Mouse (Mus musculus) forebrain, embryonic 14.5 days (tissue): ENCODE results near the gene St3gal3. TPM values are rescaled to one million over a fixed set of nuclear protein-coding genes. Genes with fewer than 3 reads are reported as not detected.

Source experiments
- ATAC-seq: fragments of 200-750 bp; cut with Nextera tagmentation; 2 replicates; pipeline ENCODE4 v1.8.0; 2017; ENCODE audit warnings: mild to moderate bottlenecking, moderate library complexity
- DNase-seq: peaks from one replicate; pipeline ENCODE4 v3.0.0-alpha.2; 2015; ENCODE audit warnings: low spot score
- H3K27ac ChIP-seq: fragments of 300-500 bp; sonication (generic); 2 replicates; pipeline ENCODE4 v1.5.1; 2014; ENCODE audit warnings: low read depth, mild to moderate bottlenecking, control low read depth, low read length, moderate library complexity
- H3K27me3 ChIP-seq: fragments of 300-500 bp; sonication (generic); replicated peaks from 2 replicates; pipeline ENCODE4 v1.6.1; 2014; ENCODE audit warnings: low read length, control low read depth, mixed read lengths; ENCODE audit not compliant: control insufficient read depth, insufficient read depth
- H3K36me3 ChIP-seq: fragments of 300-500 bp; sonication (generic); 2 replicates; pipeline ENCODE4 v1.6.1; 2014; ENCODE audit warnings: low read length, control low read depth; ENCODE audit not compliant: control insufficient read depth, insufficient read depth
- H3K4me1 ChIP-seq: fragments of 300-500 bp; sonication (generic); 2 replicates; pipeline ENCODE4 v1.6.1; 2014; ENCODE audit warnings: antibody characterized with exemption, low read length, control low read depth; ENCODE audit not compliant: control insufficient read depth, insufficient read depth
- H3K4me2 ChIP-seq: fragments of 300-500 bp; sonication (generic); 2 replicates; pipeline ENCODE4 v1.6.1; 2014; ENCODE audit warnings: mild to moderate bottlenecking, control low read depth, low read length
- H3K4me3 ChIP-seq: fragments of 300-500 bp; sonication (generic); 2 replicates; pipeline ENCODE4 v1.5.1; 2014; ENCODE audit warnings: low read depth, low read length, control low read depth
- H3K9ac ChIP-seq: fragments of 300-500 bp; sonication (generic); 2 replicates; pipeline ENCODE4 v1.6.1; 2014; ENCODE audit warnings: mild to moderate bottlenecking, low read length, control low read depth, moderate library complexity
- H3K9me3 ChIP-seq: fragments of 300-500 bp; sonication (generic); replicated peaks from 2 replicates; pipeline ENCODE4 v1.6.1; 2016; ENCODE audit warnings: low read length, control low read depth, mixed read lengths; ENCODE audit not compliant: control insufficient read depth
- WGBS: fragments of 180-500 bp; shearing (Covaris S2); extraction: QIAGEN DNeasy Blood & Tissue Kit; methylation state at CpG from one replicate; pipeline ENCODE4 v1.1.7; 2014; 5-methylcytosine and 5-hydroxymethylcytosine counted together
- polyA plus RNA-seq: library from polyadenylated mRNA; unstranded; fragments of >200 nt; fragmentation: Nextera tagmentation; extraction: Ambion mirVana; gene quantifications from 2 replicates; pipeline ENCODE4 v1.2.1, GENCODE M21; 2014

Gene St3gal3
- polyA plus RNA-seq, 1 experiment from 2014 or later = 11.3 TPM

GRCm38 (mm10) chr4:118147090-118147489 is 12.4 kb upstream of the St3gal3 start:
- no peaks in the 10 kb centered on the region for H3K4me1 ChIP-seq
- no peak overlapping the region for H3K4me3 ChIP-seq
- DNase-seq = no peak
- ATAC-seq = no peak
- H3K27ac ChIP-seq = no peak overlapping the region
- WGBS = 84% methylated on average over 10 of the region's 10 CpGs
- H3K9ac ChIP-seq = no peak overlapping the region
- H3K27me3 ChIP-seq = no peaks in the 10 kb centered on the region
- peaks cover 93% of the 10 kb centered on the region for H3K36me3 ChIP-seq
- H3K9me3 ChIP-seq = no peaks in the 10 kb centered on the region
- no peak overlapping the region for H3K4me2 ChIP-seq

DNA sequence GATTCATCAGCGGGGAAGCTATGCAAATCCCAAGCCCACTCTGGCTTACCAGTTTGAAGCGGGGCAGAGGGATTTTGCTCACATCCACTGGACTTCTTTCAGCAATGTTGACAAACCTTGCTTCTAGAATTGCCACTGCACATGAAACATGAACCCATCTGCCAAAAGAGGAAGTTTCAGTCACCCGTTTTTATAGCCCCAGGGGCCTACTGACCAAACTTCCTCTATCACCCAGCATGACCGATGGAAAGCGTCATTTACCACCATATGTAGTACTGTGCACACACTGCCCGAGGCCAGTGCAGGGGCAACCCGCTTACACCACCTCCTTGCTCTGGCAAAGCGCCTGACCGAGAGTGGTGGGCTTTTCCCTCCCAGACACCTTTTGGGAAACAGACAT is 9.6 kb upstream of the St3gal3 start:
- Histone ChIP-seq H3K27me3 (no peaks in the 10 kb centered on the region), H3K9me3 (no peaks in the 10 kb centered on the region), H3K4me1 (no peaks in the 10 kb centered on the region), H3K4me3 (no peak overlapping the region), H3K4me2 (no peak overlapping the region), H3K9ac (no peak overlapping the region), H3K36me3 (peaks cover 96% of the 10 kb centered on the region), H3K27ac (no peak overlapping the region)
- DNase-seq (no peak), ATAC-seq (no peak)
- WGBS = 93% methylated on average over 9 of the region's 9 CpGs

DNA sequence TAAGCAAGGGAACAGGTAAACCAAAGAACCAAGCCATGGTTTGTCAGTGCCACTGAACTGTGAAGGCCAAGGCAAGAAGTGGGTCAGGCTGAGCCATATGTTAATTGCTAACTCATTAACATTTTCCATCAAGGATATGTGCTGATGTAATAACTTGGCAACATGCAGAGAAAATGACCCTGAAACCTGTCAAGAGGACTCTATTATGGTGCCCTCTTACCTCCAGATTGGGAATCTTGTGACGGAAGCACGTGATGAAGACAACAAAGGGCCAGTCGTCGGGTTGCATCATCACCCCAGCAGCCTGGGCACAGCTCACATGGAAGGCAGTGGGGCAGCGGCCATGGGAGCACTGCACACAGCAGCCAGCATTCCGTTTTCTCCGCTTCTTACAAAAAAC is 9.0 kb upstream of the St3gal3 start:
- no peak overlapping the region for H3K27ac ChIP-seq
- H3K36me3 ChIP-seq = peaks cover 94% of the 10 kb centered on the region
- H3K9me3 ChIP-seq = no peaks in the 10 kb centered on the region
- 85% methylated on average over 7 of the region's 7 CpGs for WGBS
- H3K27me3 ChIP-seq = no peaks in the 10 kb centered on the region
- no peak overlapping the region for H3K4me3 ChIP-seq
- no peak overlapping the region for H3K9ac ChIP-seq
- DNase-seq = no peak
- no peaks in the 10 kb centered on the region for H3K4me1 ChIP-seq
- no peak overlapping the region for H3K4me2 ChIP-seq
- no peak for ATAC-seq

DNA sequence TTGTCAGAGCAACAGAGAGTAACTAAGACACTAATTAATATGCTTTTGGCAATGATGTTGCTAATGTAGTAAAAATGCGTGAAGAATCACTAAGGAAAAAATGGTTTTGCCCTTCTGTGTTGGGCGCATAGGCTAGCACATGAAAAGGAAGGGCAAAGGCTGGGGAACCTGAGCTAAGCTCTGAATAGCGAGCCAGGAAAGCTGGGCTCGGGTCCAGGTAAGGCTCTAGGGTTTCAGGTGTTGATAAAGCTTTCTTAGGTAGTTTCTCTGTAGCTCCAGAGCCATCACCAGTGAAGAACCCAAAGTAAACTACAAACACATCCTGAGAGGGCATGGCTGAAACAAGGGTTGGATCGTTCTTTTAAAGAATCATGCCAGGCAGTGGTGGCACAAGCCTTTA is 6.8 kb upstream of the St3gal3 start:
- H3K4me1 ChIP-seq = no peaks in the 10 kb centered on the region
- peaks cover 93% of the 10 kb centered on the region for H3K36me3 ChIP-seq
- 94% methylated on average over 5 of the region's 5 CpGs for WGBS
- H3K9me3 ChIP-seq = no peaks in the 10 kb centered on the region
- no peak overlapping the region for H3K4me2 ChIP-seq
- no peak overlapping the region for H3K4me3 ChIP-seq
- H3K27ac ChIP-seq = no peak overlapping the region
- ATAC-seq (no peak), DNase-seq (no peak)
- no peak overlapping the region for H3K9ac ChIP-seq
- no peaks in the 10 kb centered on the region for H3K27me3 ChIP-seq

DNA sequence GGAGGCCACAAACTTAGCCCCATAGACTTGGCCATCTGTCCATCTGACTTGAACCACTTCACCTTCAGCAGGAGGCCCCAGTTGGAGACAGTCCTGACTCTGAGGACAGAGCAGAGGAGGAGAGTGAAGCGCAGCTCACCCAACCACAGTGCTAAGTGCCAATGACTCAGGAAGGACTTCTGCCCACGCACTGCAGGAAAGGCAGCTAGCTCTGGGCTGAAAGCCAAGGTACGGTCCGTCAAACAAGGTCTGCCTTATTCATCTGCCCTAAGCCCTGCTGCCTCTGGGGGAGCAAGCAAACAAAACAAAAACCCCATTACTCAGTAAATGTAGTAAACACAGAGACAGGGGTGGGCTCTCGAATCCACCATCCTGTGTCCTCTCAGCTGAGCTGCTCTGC is 4.2 kb upstream of the St3gal3 start:
- Histone ChIP-seq H3K9me3 (no peaks in the 10 kb centered on the region), H3K4me1 (0 out of 2 replicates have a peak, but pooled peaks cover 1% of the 10 kb centered on the region), H3K27me3 (no peaks in the 10 kb centered on the region), H3K4me3 (no peak overlapping the region), H3K9ac (no peak overlapping the region), H3K27ac (no peak overlapping the region), H3K36me3 (peaks cover 73% of the 10 kb centered on the region), H3K4me2 (no peak overlapping the region)
- ATAC-seq = no peak
- DNase-seq = peak; percentile 19
- WGBS = 59% methylated on average over 5 of the region's 5 CpGs

GRCm38 (mm10) chr4:118137857-118138256 is 3.1 kb upstream of the St3gal3 start:
- Histone ChIP-seq H3K4me1 (0 out of 2 replicates have a peak, but pooled peaks cover 5% of the 10 kb centered on the region), H3K9ac (no peak overlapping the region), H3K36me3 (peaks cover 62% of the 10 kb centered on the region), H3K27ac (no peak overlapping the region), H3K27me3 (no peaks in the 10 kb centered on the region), H3K9me3 (no peaks in the 10 kb centered on the region), H3K4me3 (no peak overlapping the region), H3K4me2 (no peak overlapping the region)
- DNase-seq = no peak
- 86% methylated on average over 16 of the region's 16 CpGs for WGBS
- ATAC-seq = no peak

DNA sequence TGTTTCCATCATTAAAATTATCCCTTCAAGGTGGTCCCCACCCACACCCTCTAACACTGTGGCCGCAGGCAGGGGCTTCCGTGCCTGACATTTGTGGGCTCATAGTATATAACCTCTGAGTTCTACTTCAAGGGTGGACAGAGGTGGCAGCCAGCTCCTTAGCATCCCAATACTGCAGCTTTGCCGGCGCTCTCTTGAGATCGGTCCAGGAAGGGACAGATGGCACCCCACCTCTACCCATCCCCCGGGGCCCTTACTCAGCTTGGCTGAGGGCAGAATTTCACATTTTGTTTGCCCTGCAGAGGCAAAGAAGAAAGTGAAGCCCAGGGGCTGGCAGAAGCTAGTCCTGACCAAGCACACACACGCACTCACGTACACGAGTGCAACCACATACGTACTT is 2.6 kb upstream of the St3gal3 start:
- ATAC-seq (no peak), DNase-seq (peak; percentile 15)
- no peak overlapping the region for H3K27ac ChIP-seq
- H3K27me3 ChIP-seq = no peaks in the 10 kb centered on the region
- H3K36me3 ChIP-seq = peaks cover 57% of the 10 kb centered on the region
- H3K4me3 ChIP-seq = no peak overlapping the region
- no peak overlapping the region for H3K9ac ChIP-seq
- WGBS = 81% methylated on average over 10 of the region's 10 CpGs
- no peak overlapping the region for H3K4me2 ChIP-seq
- 0 out of 2 replicates have a peak, but pooled peaks cover 5% of the 10 kb centered on the region for H3K4me1 ChIP-seq
- H3K9me3 ChIP-seq = no peaks in the 10 kb centered on the region

DNA sequence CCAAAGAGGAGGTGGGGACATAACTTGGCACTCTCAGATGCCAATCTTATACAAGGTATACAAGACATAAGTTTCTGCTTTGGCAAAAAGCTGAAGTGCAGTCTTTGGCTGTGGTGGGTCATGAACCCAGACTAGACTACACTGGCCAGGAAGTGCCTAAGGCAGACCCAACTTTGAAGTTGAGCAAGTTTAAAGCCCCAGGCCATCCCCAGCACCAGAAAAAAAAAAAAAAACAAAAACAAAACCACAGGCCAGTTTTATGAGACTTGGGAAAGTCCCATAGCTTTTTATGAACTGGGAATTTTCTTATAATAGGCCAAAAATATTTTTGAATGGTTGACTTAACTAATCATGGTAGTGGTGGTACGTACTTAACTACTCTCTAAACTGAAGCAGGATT is 700 bp upstream of the St3gal3 start:
- H3K4me3 ChIP-seq = peak overlapping the region; percentile 99
- DNase-seq = no peak
- peaks cover 38% of the 10 kb centered on the region for H3K36me3 ChIP-seq
- H3K9ac ChIP-seq = peak overlapping the region; percentile 86
- 93% methylated on average over 1 of the region's 1 CpGs for WGBS
- no peaks in the 10 kb centered on the region for H3K27me3 ChIP-seq
- H3K4me1 ChIP-seq = 0 out of 2 replicates have a peak, but pooled peaks cover 5% of the 10 kb centered on the region
- peak overlapping the region; percentile 74; the same call in 1 of the 2 replicates for H3K27ac ChIP-seq
- H3K9me3 ChIP-seq = no peaks in the 10 kb centered on the region
- ATAC-seq = peak; percentile 10; the same call in 1 of the 2 replicates
- peak overlapping the region; percentile 81 for H3K4me2 ChIP-seq

DNA sequence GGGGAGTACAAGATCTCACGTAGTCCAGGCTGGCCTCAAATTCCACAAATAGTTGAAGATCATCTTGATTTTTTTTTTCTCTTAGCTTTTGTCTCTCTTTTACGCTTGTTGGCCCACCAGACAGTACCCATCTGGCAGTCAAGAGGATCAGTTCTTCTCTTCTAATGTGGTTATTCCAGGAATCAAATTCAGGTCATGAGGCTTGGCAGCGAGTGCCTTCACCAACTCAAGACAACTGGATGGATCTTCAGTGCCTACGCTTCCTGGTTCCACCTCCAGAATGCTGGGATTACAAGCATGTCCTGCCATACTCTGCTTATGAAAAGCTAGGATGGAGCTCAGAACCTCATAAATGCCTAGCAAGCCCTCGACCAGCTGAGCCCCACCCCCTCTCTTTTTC is 3.4 kb downstream of the St3gal3 start:
- Histone ChIP-seq H3K9ac (no peak overlapping the region), H3K27me3 (no peaks in the 10 kb centered on the region), H3K4me1 (0 out of 2 replicates have a peak, but pooled peaks cover 5% of the 10 kb centered on the region), H3K27ac (no peak overlapping the region), H3K9me3 (no peaks in the 10 kb centered on the region), H3K36me3 (peaks cover 4% of the 10 kb centered on the region), H3K4me3 (no peak overlapping the region), H3K4me2 (no peak overlapping the region)
- WGBS = 95% methylated on average over 5 of the region's 5 CpGs
- ATAC-seq = no peak
- DNase-seq = no peak
